Mouse (Mus musculus): ENCODE measurements around the gene Rnf26. TPM values are rescaled to one million over a fixed set of nuclear protein-coding genes. Genes with fewer than 3 reads are reported as not detected.

The Rnf26 gene
- polyA plus RNA-seq, 2 experiments: 56.1 to 74.0 TPM

- Histone ChIP-seq H3K4me2 (replicated peaks; ENCODE audit: low read depth, low read length, severe bottlenecking) (peak within 1 kb of the TSS; percentile 89), H3K36me3 (ENCODE audit: control insufficient read depth, insufficient read depth, low read length) (peaks cover 27% of the 10 kb centered on the region), H3K4me1 (ENCODE audit: control insufficient read depth, insufficient read depth, low read length) (peaks cover 42% of the 10 kb centered on the region), H3K27ac (replicated peaks; ENCODE audit: low read depth, low read length) (peak within 1 kb of the TSS; percentile 72), H3K9me3 (ENCODE audit: control insufficient read depth, low read length) (no peaks in the 10 kb centered on the region), H3K27me3 (ENCODE audit: control insufficient read depth, insufficient read depth, low read length) (peaks cover 4% of the 10 kb centered on the region; the same call in 1 of the 2 replicates), H3K9ac (ENCODE audit: low read depth, low read length, severe bottlenecking) (peak within 1 kb of the TSS; percentile 66), H3K4me3 (replicated peaks; ENCODE audit: low read length) (peak within 1 kb of the TSS; percentile 67)
- peak; percentile 75 for ATAC-seq (ENCODE audit: low FRiP score, low read depth)
- 0 out of 2 replicates have a peak, but pooled peaks have one; percentile 36 for TF ChIP-seq POLR2A (IDR thresholded peaks at IDR 0.05; ENCODE audit: borderline replicate concordance, extremely low read depth, insufficient read depth, insufficient read length)
- DNase-seq (ENCODE audit: low spot score): peak; percentile 68
- 1% methylated on average over 29 of the region's 55 CpGs for WGBS
These were observed 21.0 kb upstream of the Rnf26 start, which contains the start of gene Mcam for GRCm38 (mm10) chr9:44134101-44134850. Gene Mcam (plus strand): TSS chr9:44134469.

- no peaks in the 10 kb centered on the region for H3K9me3 ChIP-seq (ENCODE audit: control insufficient read depth, low read length)
- H3K4me1 ChIP-seq (ENCODE audit: control insufficient read depth, insufficient read depth, low read length): peaks cover 42% of the 10 kb centered on the region
- peak overlapping the region; percentile 89; the same call in 1 of the 2 replicates for H3K4me2 ChIP-seq (replicated peaks; ENCODE audit: low read depth, low read length, severe bottlenecking)
- H3K27ac ChIP-seq (replicated peaks; ENCODE audit: low read depth, low read length): no peak overlapping the region
- TF ChIP-seq POLR2A (IDR thresholded peaks at IDR 0.05; ENCODE audit: borderline replicate concordance, extremely low read depth, insufficient read depth, insufficient read length): no peak
- H3K27me3 ChIP-seq (ENCODE audit: control insufficient read depth, insufficient read depth, low read length): peaks cover 4% of the 10 kb centered on the region; the same call in 1 of the 2 replicates
- peaks cover 18% of the 10 kb centered on the region for H3K36me3 ChIP-seq (ENCODE audit: control insufficient read depth, insufficient read depth, low read length)
- WGBS: 0% methylated on average over 2 of the region's 2 CpGs
- ATAC-seq (ENCODE audit: low FRiP score, low read depth) (no peak), DNase-seq (ENCODE audit: low spot score) (no peak)
- peak overlapping the region; percentile 66; the same call in 1 of the 2 replicates for H3K9ac ChIP-seq (ENCODE audit: low read depth, low read length, severe bottlenecking)
- peak overlapping the region; percentile 67 for H3K4me3 ChIP-seq (replicated peaks; ENCODE audit: low read length)
These were observed 20.0 kb upstream of the Rnf26 start for GRCm38 (mm10) chr9:44133287-44133686.

GRCm38 (mm10) chr9:44132200-44132599 lies 18.9 kb upstream of the Rnf26 start:
- 70% methylated on average over 5 of the region's 5 CpGs for WGBS
- Histone ChIP-seq H3K27me3 (ENCODE audit: control insufficient read depth, insufficient read depth, low read length) (peaks cover 4% of the 10 kb centered on the region; the same call in 1 of the 2 replicates), H3K9ac (ENCODE audit: low read depth, low read length, severe bottlenecking) (no peak overlapping the region), H3K4me1 (ENCODE audit: control insufficient read depth, insufficient read depth, low read length) (peaks cover 42% of the 10 kb centered on the region), H3K9me3 (ENCODE audit: control insufficient read depth, low read length) (no peaks in the 10 kb centered on the region), H3K4me3 (replicated peaks; ENCODE audit: low read length) (no peak overlapping the region), H3K4me2 (replicated peaks; ENCODE audit: low read depth, low read length, severe bottlenecking) (no peak overlapping the region), H3K27ac (replicated peaks; ENCODE audit: low read depth, low read length) (no peak overlapping the region), H3K36me3 (ENCODE audit: control insufficient read depth, insufficient read depth, low read length) (peaks cover 9% of the 10 kb centered on the region)
- DNase-seq (ENCODE audit: low spot score) (no peak), ATAC-seq (ENCODE audit: low FRiP score, low read depth) (no peak)
- TF ChIP-seq POLR2A (IDR thresholded peaks at IDR 0.05; ENCODE audit: borderline replicate concordance, extremely low read depth, insufficient read depth, insufficient read length): no peak

- TF ChIP-seq POLR2A (IDR thresholded peaks at IDR 0.05; ENCODE audit: borderline replicate concordance, extremely low read depth, insufficient read depth, insufficient read length): no peak
- WGBS: 45% methylated on average over 7 of the region's 7 CpGs
- ATAC-seq (ENCODE audit: low FRiP score, low read depth) (no peak), DNase-seq (ENCODE audit: low spot score) (no peak)
- Histone ChIP-seq H3K36me3 (ENCODE audit: control insufficient read depth, insufficient read depth, low read length) (no peaks in the 10 kb centered on the region), H3K9me3 (ENCODE audit: control insufficient read depth, low read length) (no peaks in the 10 kb centered on the region), H3K4me2 (replicated peaks; ENCODE audit: low read depth, low read length, severe bottlenecking) (peak overlapping the region; percentile 19), H3K27me3 (ENCODE audit: control insufficient read depth, insufficient read depth, low read length) (peaks cover 4% of the 10 kb centered on the region; the same call in 1 of the 2 replicates), H3K4me3 (replicated peaks; ENCODE audit: low read length) (no peak overlapping the region), H3K4me1 (ENCODE audit: control insufficient read depth, insufficient read depth, low read length) (peaks cover 44% of the 10 kb centered on the region), H3K27ac (replicated peaks; ENCODE audit: low read depth, low read length) (peak overlapping the region; percentile 43; the same call in 1 of the 2 replicates), H3K9ac (ENCODE audit: low read depth, low read length, severe bottlenecking) (no peak overlapping the region)
These were observed 17.9 kb upstream of the Rnf26 start for GRCm38 (mm10) chr9:44131276-44131590.

GRCm38 (mm10) chr9:44130581-44131275 lies 17.4 kb upstream of the Rnf26 start:
- 26% methylated on average over 18 of the region's 19 CpGs for WGBS
- H3K27ac ChIP-seq (replicated peaks; ENCODE audit: low read depth, low read length): peak overlapping the region; percentile 76; the same call in 1 of the 2 replicates
- TF ChIP-seq POLR2A (IDR thresholded peaks at IDR 0.05; ENCODE audit: borderline replicate concordance, extremely low read depth, insufficient read depth, insufficient read length): no peak
- peak overlapping the region; percentile 34; the same call in 1 of the 2 replicates for H3K4me3 ChIP-seq (replicated peaks; ENCODE audit: low read length)
- H3K27me3 ChIP-seq (ENCODE audit: control insufficient read depth, insufficient read depth, low read length): peaks cover 4% of the 10 kb centered on the region; the same call in 1 of the 2 replicates
- peaks cover 40% of the 10 kb centered on the region for H3K4me1 ChIP-seq (ENCODE audit: control insufficient read depth, insufficient read depth, low read length)
- DNase-seq (ENCODE audit: low spot score) (peak; percentile 66), ATAC-seq (ENCODE audit: low FRiP score, low read depth) (0 out of 2 replicates have a peak, but pooled peaks have one; percentile 1)
- H3K9me3 ChIP-seq (ENCODE audit: control insufficient read depth, low read length): no peaks in the 10 kb centered on the region
- peak overlapping the region; percentile 85 for H3K4me2 ChIP-seq (replicated peaks; ENCODE audit: low read depth, low read length, severe bottlenecking)
- peak overlapping the region; percentile 47 for H3K9ac ChIP-seq (ENCODE audit: low read depth, low read length, severe bottlenecking)
- no peaks in the 10 kb centered on the region for H3K36me3 ChIP-seq (ENCODE audit: control insufficient read depth, insufficient read depth, low read length)
